Mouse (Mus musculus) thymus, adult 2 months (tissue): ENCODE results near the gene Prkce.

ENCODE experiments used
- CTCF ChIP-seq: fragments of 200-500 bp; IDR thresholded peaks from 2 replicates; pipeline ENCODE4 v1.5.1; 2012; ENCODE audit warnings: mild to moderate bottlenecking, control low read depth, low read length, moderate library complexity, borderline replicate concordance; ENCODE audit not compliant: control insufficient read depth, poor library complexity, insufficient read depth; ENCODE audit errors: extremely low read depth
- POLR2A ChIP-seq: fragments of 200-500 bp; IDR thresholded peaks from 2 replicates; pipeline ENCODE4 v1.6.1; 2012; ENCODE audit warnings: mild to moderate bottlenecking, low read length, control low read depth, moderate library complexity; ENCODE audit not compliant: control insufficient read depth, poor library complexity, insufficient read depth; ENCODE audit errors: extremely low read depth

- TF ChIP-seq CTCF (no peak), POLR2A (no peak)
Measured at GRCm38 (mm10) chr17:86316771-86317170, 149.2 kb downstream of the Prkce start.
